Mouse (Mus musculus) stomach, postnatal 0 days (tissue): ENCODE measurements around the gene Prm1.

ENCODE experiments used
- CTCF ChIP-seq: IDR thresholded peaks from 2 replicates; pipeline ENCODE4 v1.5.1; 2016; ENCODE audit warnings: antibody characterized with exemption, low read depth, mild to moderate bottlenecking, moderate library complexity
- EP300 ChIP-seq: optimal IDR thresholded peaks from 2 replicates; pipeline ENCODE3; 2016; ENCODE audit warnings: antibody characterized with exemption

- TF ChIP-seq CTCF = no peak
- no peak for TF ChIP-seq EP300
These were observed 18.9 kb upstream of the Prm1 start for GRCm38 (mm10) chr16:10824536-10824935.
